Mouse (Mus musculus) frontal cortex, adult 2 months (tissue): ENCODE results near the gene Vstm2l. TPM values are rescaled to one million over a fixed set of nuclear protein-coding genes. Genes with fewer than 3 reads are reported as not detected.

ENCODE experiments used
- DNase-seq, 2 experiments: peaks; one replicate each; pipeline ENCODE4 v3.0.0; 2022; ENCODE audit warnings: low spot score in 1 of 2; ENCODE audit errors: extremely low spot score in 1 of 2
- polyA plus RNA-seq: library from polyadenylated mRNA; depleted of rRNA; stranded (reverse); fragments of >200 nt; gene quantifications from 2 replicates; pipeline ENCODE4 v1.2.3, GENCODE M21; 2012; rRNA removed

The Vstm2l gene
- polyA plus RNA-seq, 1 experiment: 61.1 TPM

GRCm38 (mm10) chr2:157988416-157989190 lies 74.2 kb downstream of the Vstm2l start:
- no peak for DNase-seq

- DNase-seq: no peak
Observed at GRCm38 (mm10) chr2:157989946-157990345, 75.5 kb downstream of the Vstm2l start.

- no peak for DNase-seq
Observed at GRCm38 (mm10) chr2:157991026-157991425, 76.6 kb downstream of the Vstm2l start.

- DNase-seq: no peak
Observed at GRCm38 (mm10) chr2:157992501-157992900, 78.0 kb downstream of the Vstm2l start.

Other genes starting within 250 kb of the Vstm2l start
- 29.1 and 30.8 TPM in 2 replicates for gene Ctnnbl1, start 177.3 kb upstream of the Vstm2l start, polyA plus RNA-seq
- 14.4 and 17.7 TPM in 2 replicates for gene Tti1, start 113.8 kb downstream of the Vstm2l start, polyA plus RNA-seq
- gene Rprd1b, start 113.8 kb downstream of the Vstm2l start, polyA plus RNA-seq: 17.9 and 18.4 TPM in 2 replicates
- gene Tgm2, start 231.8 kb downstream of the Vstm2l start, polyA plus RNA-seq: 11.2 and 11.3 TPM in 2 replicates